ENCODE assay signal across 22 mouse cellular contexts in genomic region chr17:4742314-4742713, GRCm38 (mm10).
DNase-seq lines count a peak whose midpoint lies in the region; ATAC-seq and TF ChIP-seq lines count a peak whose summit lies in the region.
"Had no signal": no experiment of that assay in that cellular context is flagged by ENCODE, and none has a peak within 500 bp of the region (broad histone marks: within the 10 kb centered on the region; RNA-seq: fewer than 3 reads in every experiment).

No protein-coding gene starts in this region.

- WGBS in liver, adult 2 months = 72% methylated on average over 1 of the region's 1 CpGs
- 16% methylated on average over 1 of the region's 1 CpGs for WGBS in liver, embryonic 12.5 days (ENCODE audit: insufficient replicate concordance)
- WGBS in bone marrow, adult 2 months = 6% methylated on average over 1 of the region's 1 CpGs
- WGBS in thymus, adult 2 months = 7% methylated on average over 1 of the region's 1 CpGs

- no peaks in the 10 kb centered on the region for H3K4me1 ChIP-seq in liver, adult 2 months (ENCODE audit: control insufficient read depth, insufficient read depth, low read length)
- 0 out of 2 replicates have a peak, but pooled peaks cover 3% of the 10 kb centered on the region for H3K4me1 ChIP-seq in liver, embryonic 12.5 days
- H3K4me1 ChIP-seq in bone marrow, adult 2 months (ENCODE audit: control insufficient read depth, insufficient read depth, low read length) = no peaks in the 10 kb centered on the region; the same call in 1 of the 2 replicates
- no peaks in the 10 kb centered on the region; the same call in 1 of the 2 replicates for H3K4me1 ChIP-seq in thymus, adult 2 months (replicated peaks; ENCODE audit: control insufficient read depth, insufficient read depth, low read length)

- H3K9ac ChIP-seq in liver, adult 2 months (ENCODE audit: low read depth, low read length) = no peak overlapping the region
- no peak overlapping the region for H3K9ac ChIP-seq in liver, embryonic 12.5 days
- H3K9ac ChIP-seq: forebrain, embryonic 13.5 days; forebrain, postnatal 0 days; heart, embryonic 15.5 days; hindbrain, embryonic 13.5 days had no signal

- H3K4me3 ChIP-seq in liver, adult 2 months (ENCODE audit: insufficient read depth, low read depth, low read length) = no peak overlapping the region
- no peak overlapping the region for H3K4me3 ChIP-seq in liver, embryonic 12.5 days
- H3K4me3 ChIP-seq in bone marrow, adult 2 months (replicated peaks; ENCODE audit: control insufficient read depth, low read depth, low read length) = no peak overlapping the region
- H3K4me3 ChIP-seq in thymus, adult 2 months (ENCODE audit: control insufficient read depth, insufficient read depth, low read length) = no peak overlapping the region
- H3K4me3 ChIP-seq: forebrain, embryonic 13.5 days; heart, embryonic 10.5 days; heart, embryonic 15.5 days; hindbrain, embryonic 13.5 days had no signal

- peak; percentile 12 for DNase-seq in liver, adult 2 months (ENCODE audit: extremely low read depth, low read depth, low spot score)
- DNase-seq in 416B (ENCODE audit: low read depth) = peak; percentile 2
- no peak for DNase-seq in thymus, adult 2 months
- DNase-seq in right cerebral cortex, postnatal 4 days = no peak
- DNase-seq in embryo, embryonic 10 days (ENCODE audit: low spot score) = no peak
- DNase-seq: adrenal gland, adult 8-10 months; adrenal gland, postnatal 36 days; cerebellum, adult 11 months; cerebellum, adult 8-10 months; cerebellum, postnatal 14 days; forebrain, postnatal 0 days; gastrocnemius, postnatal 14 days; heart, postnatal 14 days had no signal

- H3K27ac ChIP-seq in liver, adult 2 months (replicated peaks; ENCODE audit: insufficient read depth, low read depth, low read length) = no peak overlapping the region
- H3K27ac ChIP-seq in liver, embryonic 12.5 days = no peak overlapping the region
- H3K27ac ChIP-seq in bone marrow, adult 2 months (ENCODE audit: control insufficient read depth, insufficient read depth, low read depth, low read length, poor library complexity) = peak overlapping the region; percentile 9; the same call in 1 of the 2 replicates
- H3K27ac ChIP-seq in thymus, adult 2 months (ENCODE audit: control insufficient read depth, insufficient read depth, low read length) = no peak overlapping the region
- H3K27ac ChIP-seq: forebrain, embryonic 13.5 days; heart, embryonic 10.5 days; heart, embryonic 15.5 days; hindbrain, embryonic 13.5 days had no signal

- H3K27me3 ChIP-seq in liver, adult 2 months (ENCODE audit: control insufficient read depth, insufficient read depth, low read length) = no peaks in the 10 kb centered on the region
- H3K27me3 ChIP-seq in liver, embryonic 12.5 days (replicated peaks) = 0 out of 2 replicates have a peak, but pooled peaks cover 4% of the 10 kb centered on the region
- H3K27me3 ChIP-seq in thymus, adult 2 months (ENCODE audit: control insufficient read depth, insufficient read depth, low read length) = no peaks in the 10 kb centered on the region
- H3K27me3 ChIP-seq: forebrain, embryonic 13.5 days; heart, embryonic 15.5 days; hindbrain, embryonic 13.5 days had no signal

- H3K9me3 ChIP-seq in liver, embryonic 12.5 days (replicated peaks) = no peaks in the 10 kb centered on the region
- H3K9me3 ChIP-seq: forebrain, embryonic 13.5 days; G1E; heart, embryonic 10.5 days; heart, embryonic 15.5 days; hindbrain, embryonic 13.5 days had no signal

- H3K36me3 ChIP-seq in liver, adult 2 months (ENCODE audit: control insufficient read depth, insufficient read depth, low read length) = no peaks in the 10 kb centered on the region
- H3K36me3 ChIP-seq in liver, embryonic 12.5 days = no peaks in the 10 kb centered on the region
- no peaks in the 10 kb centered on the region for H3K36me3 ChIP-seq in thymus, adult 2 months (ENCODE audit: control insufficient read depth, insufficient read depth, low read length)
- H3K36me3 ChIP-seq: G1E; heart, embryonic 10.5 days; heart, embryonic 15.5 days; hindbrain, embryonic 13.5 days had no signal

- ATAC-seq in liver, embryonic 12.5 days = no peak
- ATAC-seq in megakaryocyte progenitor cell, adult 5-6 weeks (replicated peaks; ENCODE audit: poor library complexity) = peak; percentile 89
- ATAC-seq: CD4-positive, CD25-positive, alpha-beta regulatory T cell, adult 4 months; forebrain, embryonic 13.5 days; forebrain, postnatal 0 days had no signal

- TF ChIP-seq CTCF in liver, adult 2 months (IDR thresholded peaks at IDR 0.05; ENCODE audit: low read depth, low read length) = no peak
- TF ChIP-seq CTCF in bone marrow, adult 2 months (IDR thresholded peaks at IDR 0.05; ENCODE audit: control insufficient read depth, insufficient read depth, low read length) = no peak
- no peak for TF ChIP-seq CTCF in thymus, adult 2 months (IDR thresholded peaks at IDR 0.05; ENCODE audit: borderline replicate concordance, control insufficient read depth, extremely low read depth, insufficient read depth, low read length, poor library complexity)

- TF ChIP-seq POLR2A in liver, adult 2 months (IDR thresholded peaks at IDR 0.05; ENCODE audit: extremely low read depth, insufficient read depth, low read length) = no peak
- TF ChIP-seq POLR2A in bone marrow, adult 2 months (IDR thresholded peaks at IDR 0.05; ENCODE audit: borderline replicate concordance, control insufficient read depth, low read depth, low read length) = no peak
- TF ChIP-seq POLR2A in thymus, adult 2 months (IDR thresholded peaks at IDR 0.05; ENCODE audit: control insufficient read depth, extremely low read depth, insufficient read depth, low read length, poor library complexity) = no peak

- no peaks in the 10 kb centered on the region for H3K79me2 ChIP-seq in liver, adult 2 months (ENCODE audit: control insufficient read depth, insufficient read depth, low read length)

- H3K4me2 ChIP-seq in liver, embryonic 12.5 days = no peak overlapping the region
- H3K4me2 ChIP-seq: forebrain, embryonic 13.5 days; heart, embryonic 15.5 days; hindbrain, embryonic 13.5 days had no signal

Comparison
In these comparisons a context has a peak if more than half of its experiments do, and no peak if none do; other contexts are left out.
1. DNase-seq: peak in liver, adult 2 months (single experiment) and 416B (single experiment); none in thymus, adult 2 months (single experiment), right cerebral cortex, postnatal 4 days (single experiment) and embryo, embryonic 10 days (single experiment).